Mouse (Mus musculus): ENCODE results near the gene Cldn34b4.

The Cldn34b4 gene

GRCm38 (mm10) chrX:76393050-76393449 is at the start of gene Cldn34b4:
TSS of gene Cldn34b4 (plus strand) at chrX:76393350.
- H3K27me3 ChIP-seq (ENCODE audit: control insufficient read depth, insufficient read depth, low read length, poor library complexity, severe bottlenecking): no peaks in the 10 kb centered on the region
- no peak for DNase-seq (ENCODE audit: low read depth, low spot score)
- H3K36me3 ChIP-seq (ENCODE audit: control insufficient read depth, insufficient read depth, low read length, poor library complexity, severe bottlenecking): no peaks in the 10 kb centered on the region

Measured in splenic B cell, adult 2 months (primary cell).